Mouse (Mus musculus) heart, adult 9 months (tissue): ENCODE data around the gene Mkln1.

Source experiments
- DNase-seq, 2 experiments: peaks; one replicate each; pipeline ENCODE4 v3.0.0; 2022; ENCODE audit warnings: low spot score in 2 of 2

Mkln1 gene

GRCm38 (mm10) chr6:31517681-31518337 lies 119.3 kb downstream of the Mkln1 start:
- DNase-seq: no peak

- peak; percentile 63 to 65 for DNase-seq
Measured at GRCm38 (mm10) chr6:31518338-31518698, 119.8 kb downstream of the Mkln1 start.

- no peak for DNase-seq
Measured at GRCm38 (mm10) chr6:31519001-31519471, 120.5 kb downstream of the Mkln1 start.

- no peak for DNase-seq
Measured at GRCm38 (mm10) chr6:31520486-31521215, 122.1 kb downstream of the Mkln1 start.

- no peak for DNase-seq
Measured at GRCm38 (mm10) chr6:31521491-31522355, 123.2 kb downstream of the Mkln1 start.

GRCm38 (mm10) chr6:31522478-31522877 lies 123.9 kb downstream of the Mkln1 start:
- DNase-seq: no peak

GRCm38 (mm10) chr6:31523039-31523438 lies 124.5 kb downstream of the Mkln1 start:
- DNase-seq: no peak

GRCm38 (mm10) chr6:31523657-31524056 lies 125.1 kb downstream of the Mkln1 start:
- no peak for DNase-seq

- DNase-seq: no peak
Measured at GRCm38 (mm10) chr6:31524121-31524520, 125.6 kb downstream of the Mkln1 start.

- DNase-seq: no peak
Measured at GRCm38 (mm10) chr6:31524647-31525046, 126.1 kb downstream of the Mkln1 start.

- DNase-seq: no peak
Measured at GRCm38 (mm10) chr6:31525231-31525900, 126.8 kb downstream of the Mkln1 start.

GRCm38 (mm10) chr6:31526929-31527328 lies 128.4 kb downstream of the Mkln1 start:
- DNase-seq: no peak

- DNase-seq: no peak
Measured at GRCm38 (mm10) chr6:31527897-31528296, 129.4 kb downstream of the Mkln1 start.

- no peak for DNase-seq
Measured at GRCm38 (mm10) chr6:31528339-31528738, 129.8 kb downstream of the Mkln1 start.

- DNase-seq: peak in 1 of 2 experiments; percentile 42
Measured at GRCm38 (mm10) chr6:31531880-31532279, 133.3 kb downstream of the Mkln1 start.

GRCm38 (mm10) chr6:31534705-31535104 lies 136.2 kb downstream of the Mkln1 start:
- no peak for DNase-seq

- no peak for DNase-seq
Measured at GRCm38 (mm10) chr6:31537193-31537592, 138.7 kb downstream of the Mkln1 start.

GRCm38 (mm10) chr6:31538112-31538511 lies 139.6 kb downstream of the Mkln1 start:
- DNase-seq: no peak

GRCm38 (mm10) chr6:31540018-31540417 lies 141.5 kb downstream of the Mkln1 start:
- DNase-seq: no peak

- peak; percentile 77 to 87 for DNase-seq
Measured at GRCm38 (mm10) chr6:31544318-31544717, 145.8 kb downstream of the Mkln1 start.

GRCm38 (mm10) chr6:31549361-31550051 lies 151.0 kb downstream of the Mkln1 start:
- peak; percentile 74 to 77 for DNase-seq
